Comparison of ENCODE assay signal across 11 mouse cellular contexts in genomic region chr4:155482125-155482480, GRCm38 (mm10). TPM values are rescaled to one million over a fixed set of nuclear protein-coding genes. Genes with fewer than 3 reads are reported as not detected.
DNase-seq lines count a peak whose midpoint lies in the region; ATAC-seq and TF ChIP-seq lines count a peak whose summit lies in the region.
"Had no signal": no experiment of that assay in that cellular context is flagged by ENCODE, and none has a peak within 500 bp of the region (broad histone marks: within the 10 kb centered on the region; RNA-seq: fewer than 3 reads in every experiment).

No protein-coding gene starts in this region.

- DNase-seq in gastrocnemius, adult 2 months, result no peak
- no peak for DNase-seq in gastrocnemius, postnatal 36 days
- no peak for DNase-seq in kidney, adult 2 months
- DNase-seq in midbrain, embryonic 11.5 days (ENCODE audit: low spot score, missing footprints), result peak; percentile 73
- DNase-seq in cerebellum, adult 9-11 months, result no peak
- DNase-seq in right cerebral cortex, adult 2 months (ENCODE audit: low spot score in 2 of 2), result no peak

- H3K4me2 ChIP-seq in kidney, embryonic 14.5 days (replicated peaks; ENCODE audit: low read depth, low read length), result no peak overlapping the region
- H3K4me2 ChIP-seq in midbrain, embryonic 11.5 days, result no peak overlapping the region
- H3K4me2 ChIP-seq in midbrain, embryonic 16.5 days (ENCODE audit: low read length), result no peak overlapping the region

- no peaks in the 10 kb centered on the region for H3K9me3 ChIP-seq in kidney, embryonic 14.5 days (ENCODE audit: control insufficient read depth, low read length)
- H3K9me3 ChIP-seq in midbrain, embryonic 11.5 days (ENCODE audit: control insufficient read depth, low read length), result no peaks in the 10 kb centered on the region
- H3K9me3 ChIP-seq in midbrain, embryonic 16.5 days (replicated peaks; ENCODE audit: control insufficient read depth, low read length, poor library complexity, severe bottlenecking), result no peaks in the 10 kb centered on the region
- H3K9me3 ChIP-seq: hindbrain, embryonic 15.5 days had no signal

- WGBS in kidney, adult 2 months, result 84% methylated on average over 6 of the region's 6 CpGs
- WGBS in kidney, embryonic 14.5 days, result 92% methylated on average over 6 of the region's 6 CpGs
- WGBS in midbrain, embryonic 11.5 days, result 96% methylated on average over 6 of the region's 6 CpGs
- WGBS in midbrain, embryonic 16.5 days, result 94% methylated on average over 6 of the region's 6 CpGs

- no peaks in the 10 kb centered on the region for H3K4me1 ChIP-seq in kidney, adult 2 months (ENCODE audit: control insufficient read depth, insufficient read depth, low read length)
- H3K4me1 ChIP-seq in kidney, embryonic 14.5 days (ENCODE audit: control insufficient read depth, insufficient read depth, low read length), result peaks cover 10% of the 10 kb centered on the region; the same call in 1 of the 2 replicates
- no peaks in the 10 kb centered on the region for H3K4me1 ChIP-seq in midbrain, embryonic 11.5 days (ENCODE audit: control insufficient read depth, insufficient read depth, low read length)
- H3K4me1 ChIP-seq in midbrain, embryonic 16.5 days (ENCODE audit: control insufficient read depth, insufficient read depth, low read length), result no peaks in the 10 kb centered on the region

- no peak for TF ChIP-seq POLR2A in kidney, adult 2 months (IDR thresholded peaks at IDR 0.05; ENCODE audit: low read depth, low read length)

- peak overlapping the region; percentile 67 for H3K4me3 ChIP-seq in gastrocnemius, adult 2 months
- H3K4me3 ChIP-seq in kidney, adult 2 months (ENCODE audit: insufficient read depth, low read depth, low read length), result no peak overlapping the region
- H3K4me3 ChIP-seq in kidney, embryonic 14.5 days (ENCODE audit: low read length), result no peak overlapping the region
- no peak overlapping the region for H3K4me3 ChIP-seq in midbrain, embryonic 11.5 days (ENCODE audit: low read depth, low read length)
- H3K4me3 ChIP-seq in midbrain, embryonic 16.5 days (ENCODE audit: low read depth, low read length), result no peak overlapping the region

- H3K9ac ChIP-seq in kidney, embryonic 14.5 days (ENCODE audit: low read depth, low read length), result no peak overlapping the region
- H3K9ac ChIP-seq in midbrain, embryonic 11.5 days (ENCODE audit: low read length), result no peak overlapping the region
- no peak overlapping the region for H3K9ac ChIP-seq in midbrain, embryonic 16.5 days (ENCODE audit: low read depth, low read length)
- H3K9ac ChIP-seq: forebrain, postnatal 0 days; hindbrain, embryonic 15.5 days had no signal

- H3K27ac ChIP-seq in gastrocnemius, adult 2 months, result peak overlapping the region; percentile 83
- peak overlapping the region; percentile 51 for H3K27ac ChIP-seq in kidney, adult 2 months (ENCODE audit: insufficient read depth, low read depth, low read length)
- no peak overlapping the region for H3K27ac ChIP-seq in kidney, embryonic 14.5 days (ENCODE audit: low read depth, low read length)
- H3K27ac ChIP-seq in midbrain, embryonic 11.5 days (ENCODE audit: low read depth, low read length), result no peak overlapping the region
- H3K27ac ChIP-seq in midbrain, embryonic 16.5 days (ENCODE audit: low read length), result no peak overlapping the region
- H3K27ac ChIP-seq: hindbrain, embryonic 15.5 days had no signal

- H3K36me3 ChIP-seq in kidney, adult 2 months (ENCODE audit: control insufficient read depth, insufficient read depth, low read length), result no peaks in the 10 kb centered on the region
- H3K36me3 ChIP-seq in kidney, embryonic 14.5 days (ENCODE audit: control insufficient read depth, insufficient read depth, low read length), result no peaks in the 10 kb centered on the region
- no peaks in the 10 kb centered on the region for H3K36me3 ChIP-seq in midbrain, embryonic 11.5 days (ENCODE audit: control insufficient read depth, insufficient read depth, low read length)
- H3K36me3 ChIP-seq in midbrain, embryonic 16.5 days (ENCODE audit: control insufficient read depth, insufficient read depth, low read length), result no peaks in the 10 kb centered on the region
- H3K36me3 ChIP-seq: hindbrain, embryonic 15.5 days had no signal

- intact Hi-C loops in gastrocnemius, adult 2 months (cut with DNase I), result loop anchor here (5.0 kb wide), 1 partner anchor 220 kb away; the partner anchor contains the start of gene Ssu72
- intact Hi-C loops in gastrocnemius, postnatal 36 days (cut with DNase I), result no loop called here

- ATAC-seq in kidney, embryonic 14.5 days (ENCODE audit: low FRiP score, low TSS enrichment), result no peak
- ATAC-seq in midbrain, embryonic 11.5 days (ENCODE audit: low FRiP score), result no peak
- ATAC-seq in midbrain, embryonic 16.5 days, result no peak

- no peak for TF ChIP-seq CTCF in gastrocnemius, adult 2 months (IDR thresholded peaks at IDR 0.05)
- TF ChIP-seq CTCF in kidney, adult 2 months (conservative IDR thresholded peaks at IDR 0.05; ENCODE audit: insufficient read depth, insufficient read length, low read depth, low read length), result no peak

- H3K27me3 ChIP-seq in kidney, adult 2 months (replicated peaks; ENCODE audit: control insufficient read depth, insufficient read depth, low read length), result no peaks in the 10 kb centered on the region
- 0 out of 2 replicates have a peak, but pooled peaks cover 2% of the 10 kb centered on the region for H3K27me3 ChIP-seq in kidney, embryonic 14.5 days (ENCODE audit: control insufficient read depth, insufficient read depth, low read length)
- H3K27me3 ChIP-seq in midbrain, embryonic 11.5 days (ENCODE audit: control insufficient read depth, insufficient read depth, low read length), result no peaks in the 10 kb centered on the region; the same call in 1 of the 2 replicates
- no peaks in the 10 kb centered on the region for H3K27me3 ChIP-seq in midbrain, embryonic 16.5 days (ENCODE audit: control insufficient read depth, insufficient read depth, low read depth, low read length)
- H3K27me3 ChIP-seq: hindbrain, embryonic 15.5 days had no signal

RNA-seq across cellular contexts. Expression of gene Gnb1, which starts 9.1 kb away (rescaled TPM):
- 10 to 100 TPM; 48.8 to 75.8 TPM for total RNA-seq in gastrocnemius, adult 2 months (2021)
- 10 to 100 TPM; 55.4 to 63.3 TPM for total RNA-seq in gastrocnemius, postnatal 36 days (2021)
- 399 and 462 TPM in 2 replicates for polyA plus RNA-seq in kidney, adult 2 months (2012; rRNA removed)
- polyA plus RNA-seq in kidney, embryonic 14.5 days (2014; fragmentation: Nextera tagmentation; extraction: Ambion mirVana), result 493 and 553 TPM in 2 replicates
- polyA plus RNA-seq in midbrain, embryonic 11.5 days (2014; fragmentation: Nextera tagmentation; extraction: Ambion mirVana), result 771 and 811 TPM in 2 replicates
- 1,246 and 1,252 TPM in 2 replicates for polyA plus RNA-seq in midbrain, embryonic 16.5 days (2015; fragmentation: Nextera tagmentation; extraction: Ambion mirVana)

RNA-seq across cellular contexts. Expression of gene Tmem52, which starts 13.2 kb away (rescaled TPM):
- total RNA-seq in gastrocnemius, adult 2 months (2021), result 100 to 1,000 TPM; 215 to 248 TPM
- total RNA-seq in gastrocnemius, postnatal 36 days (2021), result 100 to 1,000 TPM; 245 to 257 TPM
- polyA plus RNA-seq in kidney, adult 2 months (2012; rRNA removed), result 14.7 and 15.7 TPM in 2 replicates
- polyA plus RNA-seq in kidney, embryonic 14.5 days (2014; fragmentation: Nextera tagmentation; extraction: Ambion mirVana), result 0.44 and 0.57 TPM in 2 replicates
- polyA plus RNA-seq in midbrain, embryonic 11.5 days (2014; fragmentation: Nextera tagmentation; extraction: Ambion mirVana), result not detected in 2 replicates
- polyA plus RNA-seq in midbrain, embryonic 16.5 days (2015; fragmentation: Nextera tagmentation; extraction: Ambion mirVana), result not detected in 2 replicates
- polyA plus RNA-seq: stomach, embryonic 14.5 days had no signal

Comparison
In these comparisons a context has a peak if more than half of its experiments do, and no peak if none do; other contexts are left out.
1. H3K27ac ChIP-seq: peak in gastrocnemius, adult 2 months (single experiment) and kidney, adult 2 months (single experiment); none in kidney, embryonic 14.5 days (single experiment), midbrain, embryonic 11.5 days (single experiment) and midbrain, embryonic 16.5 days (single experiment).